Mouse (Mus musculus) right cerebral cortex, adult 18-20 months (tissue): ENCODE measurements at regions not wholly inside any gene's neighbourhood (a gene's known extent, or its start where the extent isn't known, plus 50 kb on each side); places are given as distances from the start of the nearest gene placed in this dataset.

Experiments used
- DNase-seq: peaks from one replicate; pipeline ENCODE4 v3.0.0; 2022; ENCODE audit warnings: mixed read lengths

- DNase-seq = no peak
Observed at GRCm38 (mm10) chr15:63364473-63364872, 480.5 kb downstream of the Gsdmc2 start.

GRCm38 (mm10) chr15:63360402-63360801 is 484.6 kb downstream of the Gsdmc2 start:
- peak; percentile 21 for DNase-seq

- no peak for DNase-seq
Observed at GRCm38 (mm10) chr15:63341730-63342129, 503.2 kb downstream of the Gsdmc2 start.

- peak; percentile 7 for DNase-seq
Observed at GRCm38 (mm10) chr15:63340322-63341060, 504.5 kb downstream of the Gsdmc2 start.

GRCm38 (mm10) chr15:63319666-63320065 is 525.3 kb downstream of the Gsdmc2 start:
- no peak for DNase-seq

GRCm38 (mm10) chr15:63310426-63310825 is 534.6 kb downstream of the Gsdmc2 start:
- DNase-seq = no peak

- DNase-seq = no peak
Observed at GRCm38 (mm10) chr15:63299311-63299710, 545.7 kb downstream of the Gsdmc2 start.

GRCm38 (mm10) chr15:63288534-63288933 is 556.4 kb downstream of the Gsdmc2 start:
- no peak for DNase-seq

GRCm38 (mm10) chr15:63286026-63286425 is 559.0 kb downstream of the Gsdmc2 start:
- no peak for DNase-seq

GRCm38 (mm10) chr15:63270381-63270780 is 574.6 kb downstream of the Gsdmc2 start:
- DNase-seq = no peak

GRCm38 (mm10) chr15:63265845-63266244 is 579.1 kb downstream of the Gsdmc2 start:
- no peak for DNase-seq

- DNase-seq = no peak
Observed at GRCm38 (mm10) chr15:63255736-63256135, 589.2 kb downstream of the Gsdmc2 start.

- DNase-seq = no peak
Observed at GRCm38 (mm10) chr15:63252781-63253340, 592.1 kb downstream of the Gsdmc2 start.

GRCm38 (mm10) chr15:63238601-63239000 is 606.4 kb downstream of the Gsdmc2 start:
- DNase-seq = no peak

- DNase-seq = no peak
Observed at GRCm38 (mm10) chr15:63218393-63219060, 626.5 kb downstream of the Gsdmc2 start.

- no peak for DNase-seq
Observed at GRCm38 (mm10) chr15:63205150-63205549, 639.8 kb downstream of the Gsdmc2 start.

- DNase-seq = no peak
Observed at GRCm38 (mm10) chr15:63195031-63195430, 649.9 kb downstream of the Gsdmc2 start.

- no peak for DNase-seq
Observed at GRCm38 (mm10) chr15:63194492-63194797, 650.5 kb downstream of the Gsdmc2 start.

GRCm38 (mm10) chr15:63193617-63194491 is 651.1 kb downstream of the Gsdmc2 start:
- DNase-seq = no peak

- DNase-seq = no peak
Observed at GRCm38 (mm10) chr15:63191731-63192130, 653.2 kb downstream of the Gsdmc2 start.

GRCm38 (mm10) chr15:63190086-63190485 is 654.9 kb downstream of the Gsdmc2 start:
- no peak for DNase-seq

- no peak for DNase-seq
Observed at GRCm38 (mm10) chr15:63171003-63171402, 674.0 kb downstream of the Gsdmc2 start.

- DNase-seq = no peak
Observed at GRCm38 (mm10) chr15:63170171-63170570, 674.8 kb downstream of the Gsdmc2 start.
